In genomic region chr4:101159191-101159764, GRCm38 (mm10) we compare ENCODE assay signal across 27 mouse cellular contexts.
DNase-seq lines count a peak whose midpoint lies in the region; ATAC-seq and TF ChIP-seq lines count a peak whose summit lies in the region.
"Had no signal": no experiment of that assay in that cellular context is flagged by ENCODE, and none has a peak within 500 bp of the region (broad histone marks: within the 10 kb centered on the region; RNA-seq: fewer than 3 reads in every experiment).

No protein-coding gene starts in this region.

- H3K9ac ChIP-seq in midbrain, embryonic 11.5 days (ENCODE audit: low read length) = no peak overlapping the region
- H3K9ac ChIP-seq in midbrain, embryonic 13.5 days (replicated peaks) = no peak overlapping the region
- H3K9ac ChIP-seq in limb, embryonic 13.5 days = no peak overlapping the region
- no peak overlapping the region for H3K9ac ChIP-seq in forebrain, embryonic 14.5 days (ENCODE audit: low read length)
- H3K9ac ChIP-seq: embryonic facial prominence, embryonic 15.5 days; forebrain, embryonic 15.5 days; intestine, embryonic 15.5 days; liver, embryonic 15.5 days; neural tube, embryonic 13.5 days had no signal

- H3K9me3 ChIP-seq in midbrain, embryonic 11.5 days (ENCODE audit: control insufficient read depth, low read length) = no peaks in the 10 kb centered on the region
- H3K9me3 ChIP-seq in midbrain, embryonic 13.5 days = no peaks in the 10 kb centered on the region
- no peaks in the 10 kb centered on the region for H3K9me3 ChIP-seq in limb, embryonic 13.5 days
- no peaks in the 10 kb centered on the region for H3K9me3 ChIP-seq in forebrain, embryonic 14.5 days (replicated peaks; ENCODE audit: control insufficient read depth, low read length)
- H3K9me3 ChIP-seq: embryonic facial prominence, embryonic 15.5 days; forebrain, embryonic 15.5 days; G1E; heart, embryonic 10.5 days; intestine, embryonic 15.5 days; liver, embryonic 15.5 days; neural tube, embryonic 13.5 days had no signal

- no peak overlapping the region for H3K4me3 ChIP-seq in layer of hippocampus, adult 2 months
- no peak overlapping the region for H3K4me3 ChIP-seq in midbrain, embryonic 11.5 days (ENCODE audit: low read depth, low read length)
- no peak overlapping the region for H3K4me3 ChIP-seq in midbrain, embryonic 13.5 days (replicated peaks)
- no peak overlapping the region for H3K4me3 ChIP-seq in limb, embryonic 13.5 days
- H3K4me3 ChIP-seq in forebrain, embryonic 14.5 days (ENCODE audit: low read depth, low read length) = no peak overlapping the region
- H3K4me3 ChIP-seq: embryonic facial prominence, embryonic 15.5 days; forebrain, embryonic 15.5 days; heart, embryonic 10.5 days; intestine, embryonic 15.5 days; liver, embryonic 15.5 days; myocyte; neural tube, embryonic 13.5 days had no signal

- H3K4me1 ChIP-seq in midbrain, embryonic 11.5 days (ENCODE audit: control insufficient read depth, insufficient read depth, low read length) = no peaks in the 10 kb centered on the region
- no peaks in the 10 kb centered on the region for H3K4me1 ChIP-seq in midbrain, embryonic 13.5 days (replicated peaks)
- peaks cover 15% of the 10 kb centered on the region for H3K4me1 ChIP-seq in limb, embryonic 13.5 days
- no peaks in the 10 kb centered on the region for H3K4me1 ChIP-seq in forebrain, embryonic 14.5 days (ENCODE audit: control insufficient read depth, insufficient read depth, low read length)
- H3K4me1 ChIP-seq: embryonic facial prominence, embryonic 15.5 days; forebrain, embryonic 15.5 days; intestine, embryonic 15.5 days; neural tube, embryonic 13.5 days had no signal

- no peak for TF ChIP-seq CTCF in layer of hippocampus, adult 2 months (conservative IDR thresholded peaks at IDR 0.05)

- 90% methylated on average over 12 of the region's 12 CpGs for WGBS in midbrain, embryonic 11.5 days
- WGBS in midbrain, embryonic 13.5 days = 84% methylated on average over 12 of the region's 12 CpGs
- 45% methylated on average over 12 of the region's 12 CpGs for WGBS in limb, embryonic 13.5 days
- 82% methylated on average over 12 of the region's 12 CpGs for WGBS in forebrain, embryonic 14.5 days

- H3K27me3 ChIP-seq in midbrain, embryonic 11.5 days (ENCODE audit: control insufficient read depth, insufficient read depth, low read length) = no peaks in the 10 kb centered on the region
- H3K27me3 ChIP-seq in midbrain, embryonic 13.5 days = no peaks in the 10 kb centered on the region
- no peaks in the 10 kb centered on the region for H3K27me3 ChIP-seq in limb, embryonic 13.5 days
- no peaks in the 10 kb centered on the region for H3K27me3 ChIP-seq in forebrain, embryonic 14.5 days (replicated peaks; ENCODE audit: control insufficient read depth, insufficient read depth, low read length)
- H3K27me3 ChIP-seq: CH12.LX; embryonic facial prominence, embryonic 15.5 days; forebrain, embryonic 15.5 days; intestine, embryonic 15.5 days; liver, embryonic 15.5 days; neural tube, embryonic 13.5 days; Patski had no signal

- no peak overlapping the region for H3K4me2 ChIP-seq in midbrain, embryonic 11.5 days
- H3K4me2 ChIP-seq in midbrain, embryonic 13.5 days (replicated peaks) = no peak overlapping the region
- no peak overlapping the region for H3K4me2 ChIP-seq in limb, embryonic 13.5 days (replicated peaks)
- H3K4me2 ChIP-seq in forebrain, embryonic 14.5 days (ENCODE audit: low read length) = no peak overlapping the region
- H3K4me2 ChIP-seq: embryonic facial prominence, embryonic 15.5 days; forebrain, embryonic 15.5 days; intestine, embryonic 15.5 days; liver, embryonic 15.5 days; neural tube, embryonic 13.5 days had no signal

- peak overlapping the region; percentile 39; the same call in 1 of the 2 replicates for H3K27ac ChIP-seq in layer of hippocampus, adult 2 months
- H3K27ac ChIP-seq in midbrain, embryonic 11.5 days (ENCODE audit: low read depth, low read length) = no peak overlapping the region
- no peak overlapping the region for H3K27ac ChIP-seq in midbrain, embryonic 13.5 days
- H3K27ac ChIP-seq in limb, embryonic 13.5 days = peak overlapping the region; percentile 16; the same call in 1 of the 2 replicates
- H3K27ac ChIP-seq in forebrain, embryonic 14.5 days (ENCODE audit: low read depth, low read length) = no peak overlapping the region
- H3K27ac ChIP-seq: embryonic facial prominence, embryonic 15.5 days; forebrain, embryonic 15.5 days; heart, embryonic 10.5 days; intestine, embryonic 15.5 days; liver, embryonic 15.5 days; neural tube, embryonic 13.5 days had no signal

- ATAC-seq in midbrain, embryonic 11.5 days (ENCODE audit: low FRiP score) = no peak
- ATAC-seq in midbrain, embryonic 13.5 days = no peak
- ATAC-seq in limb, embryonic 13.5 days (ENCODE audit: low FRiP score, low read depth) = 0 out of 2 replicates have a peak, but pooled peaks have one; percentile 21
- ATAC-seq in forebrain, embryonic 14.5 days = no peak
- ATAC-seq: forebrain, embryonic 15.5 days; intestine, embryonic 15.5 days; midbrain, embryonic 16.5 days; Patski had no signal

- H3K36me3 ChIP-seq in midbrain, embryonic 11.5 days (ENCODE audit: control insufficient read depth, insufficient read depth, low read length) = peaks cover 4% of the 10 kb centered on the region
- peaks cover 55% of the 10 kb centered on the region for H3K36me3 ChIP-seq in midbrain, embryonic 13.5 days
- peaks cover 88% of the 10 kb centered on the region for H3K36me3 ChIP-seq in limb, embryonic 13.5 days
- peaks cover 56% of the 10 kb centered on the region for H3K36me3 ChIP-seq in forebrain, embryonic 14.5 days (ENCODE audit: control insufficient read depth, insufficient read depth, low read length)

- no peak for DNase-seq in layer of hippocampus, adult 2 months (ENCODE audit: low spot score in 2 of 2)
- no peak for DNase-seq in layer of hippocampus, adult 11-12 months (ENCODE audit: low spot score)
- DNase-seq in midbrain, embryonic 11.5 days (ENCODE audit: low spot score, missing footprints) = peak; percentile 31
- DNase-seq in forelimb bud, embryonic 11.5 days (ENCODE audit: low read depth, low spot score) = peak; percentile 19
- no peak for DNase-seq in testis, postnatal 14 days (ENCODE audit: low spot score)
- DNase-seq in forebrain, embryonic 14.5 days (ENCODE audit: low spot score) = no peak
- DNase-seq: adrenal gland, postnatal 36 days; B cell, adult 2 months; cerebellum, adult 11-12 months; cerebellum, postnatal 14 days; heart, postnatal 4 days; kidney, adult 8-10 months; liver; thymus, adult 2 months had no signal

Comparison
In these comparisons a context has a peak if more than half of its experiments do, and no peak if none do; other contexts are left out.
1. DNase-seq: peak in midbrain, embryonic 11.5 days (single experiment) and forelimb bud, embryonic 11.5 days (single experiment); none in layer of hippocampus, adult 2 months (0 of 2), layer of hippocampus, adult 11-12 months (single experiment), testis, postnatal 14 days (single experiment) and forebrain, embryonic 14.5 days (single experiment).
2. H3K27ac ChIP-seq: peak in layer of hippocampus, adult 2 months (single experiment) and limb, embryonic 13.5 days (single experiment); none in midbrain, embryonic 11.5 days (single experiment), midbrain, embryonic 13.5 days (single experiment) and forebrain, embryonic 14.5 days (single experiment).